Mouse (Mus musculus): ENCODE data around the gene Pla2g4d. TPM values are rescaled to one million over a fixed set of nuclear protein-coding genes. Genes with fewer than 3 reads are reported as not detected.

Gene Pla2g4d
- total and polyA plus RNA-seq, 3 experiments: not detected

DNA sequence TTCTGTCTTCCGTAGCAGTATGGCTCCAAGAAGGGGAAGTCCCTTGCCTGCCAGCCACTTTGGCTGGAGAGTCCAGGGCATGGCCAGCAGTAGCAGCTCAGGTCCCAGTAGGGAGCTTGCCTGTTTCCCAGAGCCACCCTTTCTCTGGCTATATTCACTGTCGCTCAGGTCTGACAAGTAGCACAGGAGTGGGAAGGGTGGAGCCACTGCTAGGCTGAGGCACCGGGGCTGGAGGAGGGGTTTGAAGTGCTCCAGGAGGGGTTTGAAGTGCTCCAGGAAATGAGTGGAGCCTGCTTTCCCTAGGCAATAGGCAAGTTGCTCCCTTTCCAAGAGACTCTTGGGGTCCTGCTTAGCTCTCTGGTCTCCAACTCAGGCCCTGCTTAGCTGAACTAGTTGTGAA, 25.0 kb upstream of the Pla2g4d start, which contains the start of gene Pla2g4f:
Gene Pla2g4f, minus strand, starts transcription at position 190 of the 400 bp plus-strand sequence.
- TF ChIP-seq MYB (IDR thresholded peaks at IDR 0.05; ENCODE audit: low read depth, low read length): no peak
- no peak for TF ChIP-seq CHD1 (IDR thresholded peaks at IDR 0.05; ENCODE audit: low read depth, low read length)
- no peak for TF ChIP-seq TAL1 (IDR thresholded peaks at IDR 0.05; ENCODE audit: low read length)
- TF ChIP-seq GATA1 (IDR thresholded peaks at IDR 0.05; ENCODE audit: low read depth, low read length): no peak
- no peak for TF ChIP-seq ZC3H11A (IDR thresholded peaks at IDR 0.05; ENCODE audit: low read depth, low read length)
- TF ChIP-seq POLR2A (IDR thresholded peaks at IDR 0.05; ENCODE audit: control insufficient read depth in 1 of 2, insufficient read depth in 1 of 2, low read depth in 1 of 2, low read length in 2 of 2, poor library complexity in 1 of 2): no peak
- no peak for TF ChIP-seq TCF12 (IDR thresholded peaks at IDR 0.05; ENCODE audit: low read depth, low read length)
- no peak for TF ChIP-seq JUND (IDR thresholded peaks at IDR 0.05; ENCODE audit: low read depth, low read length)
- TF ChIP-seq POLR2AphosphoS2 (IDR thresholded peaks at IDR 0.05; ENCODE audit: low read length): no peak
- TF ChIP-seq BHLHE40 (IDR thresholded peaks at IDR 0.05; ENCODE audit: borderline replicate concordance, low read depth, low read length): no peak
- TF ChIP-seq ETS1 (IDR thresholded peaks at IDR 0.05; ENCODE audit: low read depth, low read length): no peak
- TF ChIP-seq POLR2AphosphoS5 (IDR thresholded peaks at IDR 0.05; ENCODE audit: borderline replicate concordance, low read depth, low read length): no peak
- TF ChIP-seq ELF1 (IDR thresholded peaks at IDR 0.05; ENCODE audit: low read depth, low read length): no peak
- TF ChIP-seq ZMIZ1 (IDR thresholded peaks at IDR 0.05; ENCODE audit: low read depth, low read length): no peak
- no peak for TF ChIP-seq MAFK (IDR thresholded peaks at IDR 0.05; ENCODE audit: borderline replicate concordance, low read depth, low read length)
- no peak within 1 kb of the TSS for H3K9ac ChIP-seq (ENCODE audit: control insufficient read depth, low read depth, low read length, poor library complexity, severe bottlenecking)
- DNase-seq (ENCODE audit: low read depth, low spot score): no peak

GRCm38 (mm10) chr2:120312276-120312825, 23.4 kb upstream of the Pla2g4d start:
- TF ChIP-seq MEF2A (IDR thresholded peaks at IDR 0.05; ENCODE audit: extremely low read depth, insufficient replicate concordance, low read depth, low read length, poor library complexity, severe bottlenecking): no peak
- H3K27ac ChIP-seq (ENCODE audit: control insufficient read depth, low read depth, low read length): no peak overlapping the region
- no peak overlapping the region for H3K4me3 ChIP-seq (ENCODE audit: control insufficient read depth in 1 of 2, insufficient read depth in 1 of 2, low read depth in 2 of 2, low read length in 2 of 2)
- H3K36me3 ChIP-seq (ENCODE audit: control insufficient read depth in 1 of 2, insufficient read depth in 2 of 2, low read length in 2 of 2): no peaks in the 10 kb centered on the region
- H3K79me2 ChIP-seq (ENCODE audit: control insufficient read depth, insufficient read depth, low read length, poor library complexity): no peaks in the 10 kb centered on the region
- H3K27me3 ChIP-seq (ENCODE audit: control insufficient read depth in 1 of 2, insufficient read depth in 2 of 2, low read length in 2 of 2): no peaks in the 10 kb centered on the region; a peak in 1 of 4 replicates
- no peaks in the 10 kb centered on the region for H3K9me3 ChIP-seq (replicated peaks; ENCODE audit: insufficient read depth, low read length)
- H3K9ac ChIP-seq (ENCODE audit: control insufficient read depth, low read depth, low read length, poor library complexity, severe bottlenecking): no peak overlapping the region
- no peaks in the 10 kb centered on the region for H3K4me1 ChIP-seq (ENCODE audit: control insufficient read depth in 1 of 2, insufficient read depth in 2 of 2, low read length in 2 of 2)
- DNase-seq (ENCODE audit: low read depth, low spot score): no peak

More for the DNA sequence above, 25.0 kb upstream of the Pla2g4d start, which contains the start of gene Pla2g4f:
- Histone ChIP-seq H3K4me1 (ENCODE audit: control insufficient read depth in 1 of 2, insufficient read depth in 2 of 2, low read length in 2 of 2) (no peaks in the 10 kb centered on the region), H3K9me3 (replicated peaks; ENCODE audit: insufficient read depth, low read length) (no peaks in the 10 kb centered on the region), H3K27ac (ENCODE audit: control insufficient read depth, low read depth, low read length) (no peak within 1 kb of the TSS), H3K79me2 (ENCODE audit: control insufficient read depth, insufficient read depth, low read length, poor library complexity) (no peaks in the 10 kb centered on the region), H3K27me3 (ENCODE audit: control insufficient read depth in 1 of 2, insufficient read depth in 2 of 2, low read length in 2 of 2) (no peaks in the 10 kb centered on the region; a peak in 1 of 4 replicates), H3K4me3 (ENCODE audit: control insufficient read depth in 1 of 2, insufficient read depth in 1 of 2, low read depth in 2 of 2, low read length in 2 of 2) (no peak within 1 kb of the TSS), H3K36me3 (ENCODE audit: control insufficient read depth in 1 of 2, insufficient read depth in 2 of 2, low read length in 2 of 2) (no peaks in the 10 kb centered on the region; a peak in 1 of 4 replicates)
